Mouse (Mus musculus): ENCODE measurements around the gene Anks1b. TPM values are rescaled to one million over a fixed set of nuclear protein-coding genes. Genes with fewer than 3 reads are reported as not detected.

Anks1b gene
- polyA plus RNA-seq, 1 experiment from 2014 or later, result 9.7 TPM

DNA sequence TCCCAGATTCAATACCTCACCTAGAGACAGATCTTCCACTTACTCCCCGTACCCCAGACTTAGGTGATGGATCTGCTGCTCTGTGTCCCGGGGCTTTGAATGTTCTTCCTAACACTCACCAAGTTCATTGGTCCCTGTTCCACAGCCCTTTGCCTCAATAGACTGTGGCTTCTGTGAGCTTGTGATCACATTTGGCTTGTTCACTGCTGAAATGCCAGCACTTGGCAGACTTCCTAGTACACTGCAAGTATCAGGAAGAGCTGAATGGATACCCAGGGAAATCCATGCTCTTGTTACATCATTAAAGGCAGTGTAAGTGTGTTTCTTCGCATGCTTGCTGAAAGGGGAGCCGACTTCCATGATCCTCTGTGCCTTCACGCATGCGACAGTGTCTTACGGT, 17.0 kb upstream of the Anks1b start:
- no peak for DNase-seq (ENCODE audit: low spot score)
- no peak for ATAC-seq (ENCODE audit: insufficient read depth, low FRiP score, low TSS enrichment)
- H3K9me3 ChIP-seq (ENCODE audit: control insufficient read depth, low read length), result no peaks in the 10 kb centered on the region
- 97% methylated on average over 7 of the region's 7 CpGs for WGBS
- no peaks in the 10 kb centered on the region for H3K27me3 ChIP-seq (ENCODE audit: control insufficient read depth, insufficient read depth, low read length)
- H3K4me3 ChIP-seq (ENCODE audit: low read depth, low read length), result no peak overlapping the region
- H3K4me2 ChIP-seq (ENCODE audit: low read depth), result no peak overlapping the region
- no peak overlapping the region for H3K9ac ChIP-seq (ENCODE audit: low read length)
- H3K4me1 ChIP-seq (ENCODE audit: control insufficient read depth, insufficient read depth, low read length), result no peaks in the 10 kb centered on the region
- no peak overlapping the region for H3K27ac ChIP-seq (ENCODE audit: low read depth, low read length)
- H3K36me3 ChIP-seq (ENCODE audit: control insufficient read depth, insufficient read depth, low read length), result no peaks in the 10 kb centered on the region

DNA sequence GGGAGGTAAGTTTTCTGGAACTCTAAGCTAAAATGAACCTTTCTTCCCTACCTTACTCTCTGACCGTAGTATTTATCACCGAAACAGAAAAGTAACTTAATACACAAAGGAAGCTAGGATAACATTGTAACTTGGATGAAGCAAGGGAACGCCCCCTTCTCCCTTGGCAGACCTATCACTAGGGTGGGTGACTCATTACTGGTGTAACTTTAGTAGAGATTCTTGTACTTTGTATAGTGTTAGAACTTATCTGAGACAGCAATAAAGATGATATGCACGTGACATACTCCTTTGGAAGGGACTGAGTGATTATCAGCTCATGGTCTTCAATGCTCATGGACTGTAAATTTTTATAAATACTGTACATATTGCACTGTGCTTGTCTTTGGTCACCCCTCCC, 5.1 kb upstream of the Anks1b start:
- no peaks in the 10 kb centered on the region for H3K9me3 ChIP-seq (ENCODE audit: control insufficient read depth, low read length)
- no peak for ATAC-seq (ENCODE audit: insufficient read depth, low FRiP score, low TSS enrichment)
- H3K9ac ChIP-seq (ENCODE audit: low read length), result no peak overlapping the region
- no peak overlapping the region for H3K4me2 ChIP-seq (ENCODE audit: low read depth)
- DNase-seq (ENCODE audit: low spot score), result no peak
- H3K4me1 ChIP-seq (ENCODE audit: control insufficient read depth, insufficient read depth, low read length), result no peaks in the 10 kb centered on the region
- 93% methylated on average over 4 of the region's 4 CpGs for WGBS
- no peak overlapping the region for H3K4me3 ChIP-seq (ENCODE audit: low read depth, low read length)
- no peaks in the 10 kb centered on the region for H3K27me3 ChIP-seq (ENCODE audit: control insufficient read depth, insufficient read depth, low read length)
- no peaks in the 10 kb centered on the region for H3K36me3 ChIP-seq (ENCODE audit: control insufficient read depth, insufficient read depth, low read length)
- H3K27ac ChIP-seq (ENCODE audit: low read depth, low read length), result no peak overlapping the region

DNA sequence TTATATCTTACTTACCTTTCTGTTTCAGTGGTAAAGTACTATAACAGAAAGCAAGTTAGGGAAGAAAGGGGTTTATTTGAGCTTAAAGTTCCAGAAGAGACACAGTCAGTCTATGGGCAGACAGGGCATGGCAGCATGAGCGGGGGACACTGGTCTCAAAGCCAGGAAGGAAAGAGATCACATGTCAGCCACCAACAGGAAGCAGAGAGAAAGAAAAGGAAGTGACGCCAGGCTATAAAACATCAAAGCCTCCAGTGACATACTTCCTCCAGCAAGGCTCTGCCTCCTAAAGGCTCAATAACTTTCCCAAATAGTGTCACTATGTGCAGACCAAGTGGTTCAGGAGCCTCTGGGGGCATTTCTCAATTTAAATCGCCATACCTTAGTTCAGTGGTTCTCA, 4.5 kb upstream of the Anks1b start:
- no peak overlapping the region for H3K4me2 ChIP-seq (ENCODE audit: low read depth)
- no peak overlapping the region for H3K9ac ChIP-seq (ENCODE audit: low read length)
- no peaks in the 10 kb centered on the region for H3K36me3 ChIP-seq (ENCODE audit: control insufficient read depth, insufficient read depth, low read length)
- H3K4me3 ChIP-seq (ENCODE audit: low read depth, low read length), result no peak overlapping the region
- no peaks in the 10 kb centered on the region; the same call in 1 of the 2 replicates for H3K27me3 ChIP-seq (ENCODE audit: control insufficient read depth, insufficient read depth, low read length)
- 83% methylated on average over 3 of the region's 3 CpGs for WGBS
- H3K4me1 ChIP-seq (ENCODE audit: control insufficient read depth, insufficient read depth, low read length), result peaks cover under 1% of the 10 kb centered on the region; the same call in 1 of the 2 replicates
- no peak for DNase-seq (ENCODE audit: low spot score)
- H3K27ac ChIP-seq (ENCODE audit: low read depth, low read length), result no peak overlapping the region
- no peak for ATAC-seq (ENCODE audit: insufficient read depth, low FRiP score, low TSS enrichment)
- H3K9me3 ChIP-seq (ENCODE audit: control insufficient read depth, low read length), result no peaks in the 10 kb centered on the region

DNA sequence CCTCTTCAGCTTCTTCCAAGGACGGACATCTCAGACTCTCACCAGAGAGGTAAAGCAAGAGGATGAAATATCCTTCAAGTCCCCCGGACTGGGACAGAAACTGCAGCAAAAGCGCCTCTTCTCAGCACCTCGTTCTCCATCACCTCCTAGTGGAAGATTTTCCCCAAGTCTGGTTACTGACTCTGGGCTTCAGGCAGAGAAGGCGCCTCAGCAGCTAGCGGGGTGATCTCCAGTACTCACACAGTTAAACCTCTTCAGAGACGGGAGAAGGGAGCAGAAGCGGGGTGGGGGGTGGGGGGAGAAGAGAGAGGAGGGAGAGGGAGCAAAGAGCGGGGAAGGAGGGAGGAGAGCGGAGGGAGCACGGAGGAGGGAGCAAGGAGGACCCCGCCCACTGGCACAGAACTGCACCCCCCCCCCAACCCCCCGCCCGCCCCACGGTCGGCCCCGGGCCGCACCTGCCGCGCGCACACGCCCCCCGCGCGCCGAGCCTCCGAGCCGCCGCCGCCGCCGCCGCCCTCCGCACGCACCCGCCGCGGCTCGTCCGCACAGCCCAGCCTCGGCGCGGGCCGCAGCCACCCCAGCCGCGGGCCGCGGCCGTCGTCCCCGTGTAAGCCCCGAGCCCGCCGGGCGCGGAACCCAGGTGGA, 686 bp upstream of the Anks1b start:
- under 1% methylated on average over 11 of the region's 56 CpGs for WGBS
- peak; percentile 66 for DNase-seq (ENCODE audit: low spot score)
- peak overlapping the region; percentile 76 for H3K4me2 ChIP-seq (ENCODE audit: low read depth)

DNA sequence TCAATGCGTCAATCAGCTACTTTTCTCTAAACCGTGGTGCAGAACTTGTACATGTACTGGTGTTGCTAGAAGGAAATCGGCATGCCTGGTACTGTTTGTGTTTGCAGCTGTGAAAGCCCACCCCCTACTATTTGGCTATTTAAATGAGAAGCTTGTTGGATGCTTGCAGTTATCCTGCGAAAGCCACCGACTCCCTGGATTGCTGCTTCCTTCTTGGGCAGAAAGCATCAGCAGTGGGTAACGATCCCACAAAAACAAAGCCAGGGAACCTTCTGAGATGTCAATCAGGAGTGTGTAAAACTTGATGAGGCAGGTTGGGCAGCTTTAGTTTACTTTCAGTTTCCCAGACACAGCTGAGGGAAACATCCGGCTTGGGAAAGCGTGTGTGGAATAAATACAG, 727 bp downstream of the Anks1b start:
- Histone ChIP-seq H3K4me3 (ENCODE audit: low read depth, low read length) (peak overlapping the region; percentile 66), H3K9ac (ENCODE audit: low read length) (peak overlapping the region; percentile 75), H3K27ac (ENCODE audit: low read depth, low read length) (no peak overlapping the region), H3K27me3 (ENCODE audit: control insufficient read depth, insufficient read depth, low read length) (peaks cover 3% of the 10 kb centered on the region; the same call in 1 of the 2 replicates), H3K36me3 (ENCODE audit: control insufficient read depth, insufficient read depth, low read length) (no peaks in the 10 kb centered on the region), H3K9me3 (ENCODE audit: control insufficient read depth, low read length) (no peaks in the 10 kb centered on the region), H3K4me1 (ENCODE audit: control insufficient read depth, insufficient read depth, low read length) (peaks cover 4% of the 10 kb centered on the region; the same call in 1 of the 2 replicates), H3K4me2 (ENCODE audit: low read depth) (peak overlapping the region; percentile 76)
- 8% methylated on average over 8 of the region's 8 CpGs for WGBS
- ATAC-seq (ENCODE audit: insufficient read depth, low FRiP score, low TSS enrichment) (no peak), DNase-seq (ENCODE audit: low spot score) (no peak)

More for the DNA sequence above, 686 bp upstream of the Anks1b start:
- no peaks in the 10 kb centered on the region for H3K9me3 ChIP-seq (ENCODE audit: control insufficient read depth, low read length)
- peak overlapping the region; percentile 66 for H3K4me3 ChIP-seq (ENCODE audit: low read depth, low read length)
- no peaks in the 10 kb centered on the region for H3K36me3 ChIP-seq (ENCODE audit: control insufficient read depth, insufficient read depth, low read length)
- peaks cover 3% of the 10 kb centered on the region; the same call in 1 of the 2 replicates for H3K27me3 ChIP-seq (ENCODE audit: control insufficient read depth, insufficient read depth, low read length)
- peak overlapping the region; percentile 60 for H3K27ac ChIP-seq (ENCODE audit: low read depth, low read length)
- peak; percentile 85 for ATAC-seq (ENCODE audit: insufficient read depth, low FRiP score, low TSS enrichment)
- peak overlapping the region; percentile 75 for H3K9ac ChIP-seq (ENCODE audit: low read length)
- peaks cover 4% of the 10 kb centered on the region; the same call in 1 of the 2 replicates for H3K4me1 ChIP-seq (ENCODE audit: control insufficient read depth, insufficient read depth, low read length)

DNA sequence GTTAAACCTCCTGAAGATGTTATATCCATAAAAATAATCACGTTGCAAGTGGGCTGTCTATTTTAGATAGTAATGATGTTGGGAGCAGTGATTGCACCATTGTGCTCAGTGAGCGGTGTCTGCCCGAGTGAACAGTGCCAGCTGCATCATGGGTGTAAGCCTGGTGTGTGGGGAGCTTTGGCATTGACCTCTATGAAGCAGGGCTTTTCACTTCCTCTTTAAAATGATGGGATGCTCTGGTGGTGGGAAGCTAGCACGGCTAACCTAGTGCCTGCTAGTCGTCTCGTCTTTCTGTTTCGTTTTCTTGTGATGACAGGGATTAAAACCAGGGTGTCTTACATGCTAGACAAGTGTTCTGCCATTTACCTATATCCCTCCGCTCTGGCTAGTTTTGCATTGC, 10.3 kb downstream of the Anks1b start:
- H3K27ac ChIP-seq (ENCODE audit: low read depth, low read length), result no peak overlapping the region
- WGBS, result 90% methylated on average over 8 of the region's 8 CpGs
- H3K4me3 ChIP-seq (ENCODE audit: low read depth, low read length), result no peak overlapping the region
- no peak overlapping the region for H3K4me2 ChIP-seq (ENCODE audit: low read depth)
- no peak for DNase-seq (ENCODE audit: low spot score)
- no peaks in the 10 kb centered on the region for H3K4me1 ChIP-seq (ENCODE audit: control insufficient read depth, insufficient read depth, low read length)
- no peaks in the 10 kb centered on the region for H3K36me3 ChIP-seq (ENCODE audit: control insufficient read depth, insufficient read depth, low read length)
- no peak for ATAC-seq (ENCODE audit: insufficient read depth, low FRiP score, low TSS enrichment)
- H3K9ac ChIP-seq (ENCODE audit: low read length), result no peak overlapping the region
- H3K27me3 ChIP-seq (ENCODE audit: control insufficient read depth, insufficient read depth, low read length), result no peaks in the 10 kb centered on the region
- H3K9me3 ChIP-seq (ENCODE audit: control insufficient read depth, low read length), result no peaks in the 10 kb centered on the region

DNA sequence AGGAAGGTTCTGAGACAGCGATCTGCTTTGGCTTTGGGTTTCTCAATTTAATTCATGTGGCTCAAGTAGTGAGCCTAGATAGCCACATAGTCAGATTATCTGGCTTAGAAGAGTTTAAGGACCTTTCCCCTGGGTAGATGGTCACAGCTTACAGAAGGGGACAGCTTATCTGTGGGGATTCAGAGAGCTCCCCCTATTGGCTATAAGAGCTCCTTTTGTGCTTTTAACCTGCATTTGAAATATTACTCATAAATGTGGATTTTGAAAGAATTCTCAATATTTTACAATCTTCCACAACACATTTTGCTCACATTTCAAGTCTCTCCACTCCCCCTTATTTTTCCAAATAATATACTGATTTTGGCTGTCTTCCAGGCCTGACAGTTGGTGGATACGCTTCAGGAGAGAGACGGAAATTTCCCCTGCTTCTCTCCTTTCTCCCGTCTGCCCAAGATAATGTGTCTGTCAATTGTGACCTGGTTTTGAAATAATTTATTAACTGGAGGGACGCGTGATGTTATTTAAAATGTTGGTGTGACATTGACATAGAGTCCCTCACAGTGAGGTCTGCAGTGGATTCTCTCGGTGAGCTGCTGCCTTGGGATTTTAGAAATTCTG, 29.5 kb downstream of the Anks1b start:
- H3K4me3 ChIP-seq (ENCODE audit: low read depth, low read length), result no peak overlapping the region
- no peaks in the 10 kb centered on the region for H3K36me3 ChIP-seq (ENCODE audit: control insufficient read depth, insufficient read depth, low read length)
- H3K27me3 ChIP-seq (ENCODE audit: control insufficient read depth, insufficient read depth, low read length), result no peaks in the 10 kb centered on the region
- 78% methylated on average over 7 of the region's 7 CpGs for WGBS
- no peak overlapping the region for H3K9ac ChIP-seq (ENCODE audit: low read length)
- no peak for ATAC-seq (ENCODE audit: insufficient read depth, low FRiP score, low TSS enrichment)
- DNase-seq (ENCODE audit: low spot score), result no peak
- H3K27ac ChIP-seq (ENCODE audit: low read depth, low read length), result no peak overlapping the region
- H3K4me2 ChIP-seq (ENCODE audit: low read depth), result no peak overlapping the region
- H3K9me3 ChIP-seq (ENCODE audit: control insufficient read depth, low read length), result no peaks in the 10 kb centered on the region
- no peaks in the 10 kb centered on the region for H3K4me1 ChIP-seq (ENCODE audit: control insufficient read depth, insufficient read depth, low read length)

DNA sequence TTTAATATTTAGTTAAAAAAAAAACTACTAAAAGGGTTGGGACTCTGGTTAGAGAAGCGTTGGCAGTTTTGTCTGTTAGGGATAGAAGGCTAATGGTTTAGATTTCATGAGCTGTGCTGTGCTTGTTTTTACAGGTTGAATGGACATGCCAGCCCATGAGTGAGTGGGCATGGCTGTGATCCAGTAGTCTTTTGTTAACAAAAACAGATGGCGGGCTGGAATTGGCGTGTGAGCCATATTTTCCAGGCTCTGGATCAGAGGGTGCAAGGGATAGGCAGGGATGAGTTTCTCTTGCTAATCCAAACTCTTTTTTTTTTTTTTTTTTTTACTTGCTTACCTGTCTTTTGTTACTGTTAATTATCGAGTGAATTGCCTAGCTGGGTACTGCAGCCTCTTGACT, 38.6 kb downstream of the Anks1b start:
- H3K27me3 ChIP-seq (ENCODE audit: control insufficient read depth, insufficient read depth, low read length), result no peaks in the 10 kb centered on the region
- H3K9ac ChIP-seq (ENCODE audit: low read length), result no peak overlapping the region
- WGBS, result 82% methylated on average over 4 of the region's 4 CpGs
- H3K36me3 ChIP-seq (ENCODE audit: control insufficient read depth, insufficient read depth, low read length), result no peaks in the 10 kb centered on the region
- H3K4me3 ChIP-seq (ENCODE audit: low read depth, low read length), result no peak overlapping the region
- H3K4me1 ChIP-seq (ENCODE audit: control insufficient read depth, insufficient read depth, low read length), result no peaks in the 10 kb centered on the region
- ATAC-seq (ENCODE audit: insufficient read depth, low FRiP score, low TSS enrichment), result no peak
- no peak overlapping the region for H3K27ac ChIP-seq (ENCODE audit: low read depth, low read length)
- no peak for DNase-seq (ENCODE audit: low spot score)
- H3K9me3 ChIP-seq (ENCODE audit: control insufficient read depth, low read length), result no peaks in the 10 kb centered on the region
- no peak overlapping the region for H3K4me2 ChIP-seq (ENCODE audit: low read depth)

DNA sequence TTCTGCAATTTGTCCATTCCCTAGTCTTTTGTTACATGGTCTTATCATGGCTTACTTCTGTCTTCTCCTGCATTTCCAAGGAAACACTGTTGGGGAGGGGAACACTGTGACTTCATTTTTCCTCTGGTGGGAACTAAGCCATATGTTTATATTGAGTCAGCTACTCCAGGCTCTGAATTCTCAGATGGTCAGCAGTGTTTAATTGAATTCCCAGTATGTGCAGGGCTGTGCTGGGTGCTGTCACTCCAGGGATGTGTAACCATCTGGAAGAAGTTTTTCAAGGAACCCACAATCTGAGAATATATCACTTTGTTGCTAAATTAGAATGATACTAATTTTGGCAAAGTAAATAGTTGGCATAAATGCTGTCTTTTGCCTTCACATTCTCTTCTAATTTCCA, 39.9 kb downstream of the Anks1b start:
- no peak for ATAC-seq (ENCODE audit: insufficient read depth, low FRiP score, low TSS enrichment)
- Histone ChIP-seq H3K27ac (ENCODE audit: low read depth, low read length) (no peak overlapping the region), H3K4me2 (ENCODE audit: low read depth) (no peak overlapping the region), H3K4me3 (ENCODE audit: low read depth, low read length) (no peak overlapping the region), H3K36me3 (ENCODE audit: control insufficient read depth, insufficient read depth, low read length) (no peaks in the 10 kb centered on the region), H3K9me3 (ENCODE audit: control insufficient read depth, low read length) (no peaks in the 10 kb centered on the region), H3K9ac (ENCODE audit: low read length) (no peak overlapping the region), H3K4me1 (ENCODE audit: control insufficient read depth, insufficient read depth, low read length) (no peaks in the 10 kb centered on the region), H3K27me3 (ENCODE audit: control insufficient read depth, insufficient read depth, low read length) (no peaks in the 10 kb centered on the region)
- no peak for DNase-seq (ENCODE audit: low spot score)

Measured in neural tube, embryonic 11.5 days (tissue).